Mouse (Mus musculus) brain, adult 10 weeks (tissue): Measurements from ENCODE around the gene Trim7. TPM values are rescaled to one million over a fixed set of nuclear protein-coding genes. Genes with fewer than 3 reads are reported as not detected.

Source experiments
- polyA plus RNA-seq: library from polyadenylated mRNA; stranded (reverse); fragments of 350-450 nt; fragmentation: Illumina TruSeq; extraction: RNeasy Lipid Tissue Mini Kit (QIAGEN cat#74804); gene quantifications from one replicate; pipeline ENCODE4 v1.2.3, GENCODE M21; 2015; ENCODE audit warnings: low read depth, low replicate concordance

The Trim7 gene
- 3.4 TPM for polyA plus RNA-seq

GRCm38 (mm10) chr11:48825979-48826751 is at the start of gene Trim7, which contains the start of gene Gm12184:
Trim7 (plus strand) TSS chr11:48826140.
Gm12184 (minus strand) TSS chr11:48826655.

GRCm38 (mm10) chr11:48799921-48800701 is 25.8 kb upstream of the Trim7 start, which contains the start of gene Rack1:
Rack1 (plus strand) TSS chr11:48800332.

GRCm38 (mm10) chr11:48816800-48817665 is 8.9 kb upstream of the Trim7 start, which contains the start of gene Trim41:
Trim41 (minus strand) TSS chr11:48817353.

DNA sequence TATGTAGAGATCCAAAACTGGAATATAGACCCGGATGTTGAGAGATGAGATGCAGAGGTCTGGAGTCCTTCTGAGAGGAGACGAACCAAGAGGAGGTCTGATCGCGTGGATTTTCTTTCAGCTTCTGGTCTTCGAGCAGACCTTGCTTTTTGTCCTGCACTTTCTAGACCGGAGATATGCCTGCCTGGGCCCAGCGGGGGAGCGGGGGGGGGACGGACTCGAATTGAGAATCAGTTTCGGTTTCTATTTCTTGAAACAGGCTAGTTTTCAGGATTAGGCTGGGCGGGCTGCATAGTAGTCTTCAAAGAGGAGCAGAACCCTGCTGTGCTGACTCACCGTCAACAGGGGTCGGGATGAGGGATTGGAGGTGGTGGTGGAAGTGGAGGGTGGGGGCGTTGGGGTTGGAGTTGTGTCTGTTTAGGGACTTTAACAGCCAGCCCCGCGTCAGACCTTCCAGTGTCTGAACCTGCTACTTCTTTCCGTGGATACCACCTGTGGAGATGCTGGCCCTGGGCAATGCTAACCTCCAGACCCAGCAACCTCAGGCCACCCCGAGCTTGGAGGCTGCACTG is 45.3 kb downstream of the Trim7 start, which contains the start of gene Irgm1:
Gene Irgm1, minus strand, starts transcription at position 483 of the 572 bp plus-strand sequence.

Other genes starting within 250 kb of the Trim7 start
- gene Rack1, start 25.8 kb upstream of the Trim7 start, polyA plus RNA-seq = 450 TPM
- 34.2 TPM for gene Trim41, start 8.8 kb upstream of the Trim7 start, polyA plus RNA-seq
- gene Gm12184, start 515 bp downstream of the Trim7 start, polyA plus RNA-seq = 11.3 TPM
- gene Irgm1, start 45.5 kb downstream of the Trim7 start, polyA plus RNA-seq = 12.1 TPM
- gene Gm5431, start 76.1 kb downstream of the Trim7 start, polyA plus RNA-seq = not detected
- gene Psme2b, start 120.0 kb downstream of the Trim7 start, polyA plus RNA-seq = 1.7 TPM
- gene Olfr56, start 152.7 kb downstream of the Trim7 start, polyA plus RNA-seq = not detected
- gene 9930111J21Rik1, start 153.3 kb downstream of the Trim7 start, polyA plus RNA-seq = 1.6 TPM
- not detected for gene Gm12185, start 166.1 kb downstream of the Trim7 start, polyA plus RNA-seq
- 1.6 TPM for gene Tgtp1, start 168.0 kb downstream of the Trim7 start, polyA plus RNA-seq
- 1.9 TPM for gene 9930111J21Rik2, start 225.1 kb downstream of the Trim7 start, polyA plus RNA-seq
- 1.4 TPM for gene Tgtp2, start 238.1 kb downstream of the Trim7 start, polyA plus RNA-seq